Mouse (Mus musculus) bone marrow, adult 2 months (tissue): ENCODE data around the gene Sept5.

ENCODE experiments used
- CTCF ChIP-seq: fragments of 200-500 bp; IDR thresholded peaks from 2 replicates; pipeline ENCODE4 v1.5.1; 2011; ENCODE audit warnings: low read length, control low read depth; ENCODE audit not compliant: control insufficient read depth, insufficient read depth
- POLR2A ChIP-seq: fragments of 200-500 bp; IDR thresholded peaks from 2 replicates; pipeline ENCODE4 v1.6.1; 2011; ENCODE audit warnings: low read depth, mild to moderate bottlenecking, control low read depth, low read length, borderline replicate concordance; ENCODE audit not compliant: control insufficient read depth

DNA sequence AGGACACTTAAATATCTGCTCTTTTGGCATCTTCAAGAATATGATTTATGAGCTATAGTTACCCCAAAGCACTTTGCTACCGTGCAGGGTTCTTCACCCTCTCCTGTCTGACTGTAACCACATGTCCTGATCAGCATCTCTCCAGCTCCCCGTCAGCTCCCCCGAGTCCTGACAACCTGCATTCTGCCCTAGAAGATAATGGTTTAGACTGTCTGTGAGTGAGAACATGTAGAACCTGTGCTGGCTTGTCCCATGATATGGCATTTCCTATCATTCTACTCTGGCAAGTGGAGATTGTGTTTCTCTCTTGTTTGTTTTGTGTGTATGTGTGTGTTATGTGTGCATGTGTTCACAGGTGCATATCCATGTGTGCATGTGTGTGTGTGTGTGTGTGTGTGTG is 31.7 kb downstream of the Sept5 start:
- TF ChIP-seq CTCF (no peak), POLR2A (no peak)
